Mouse (Mus musculus): Measurements from ENCODE around the gene Defb21. TPM values are rescaled to one million over a fixed set of nuclear protein-coding genes. Genes with fewer than 3 reads are reported as not detected.

The Defb21 gene
- polyA plus RNA-seq, 1 experiment: not detected

- Histone ChIP-seq H3K4me1 (ENCODE audit: control insufficient read depth, insufficient read depth, insufficient read length, low read length) (no peaks in the 10 kb centered on the region), H3K4me3 (ENCODE audit: insufficient read depth, low read depth, low read length) (no peak overlapping the region), H3K27ac (replicated peaks; ENCODE audit: low read depth, low read length) (no peak overlapping the region)
Measured at GRCm38 (mm10) chr2:152586926-152587560, 14.5 kb downstream of the Defb21 start.

GRCm38 (mm10) chr2:152588450-152588849, 15.9 kb downstream of the Defb21 start:
- H3K27ac ChIP-seq (replicated peaks; ENCODE audit: low read depth, low read length): no peak overlapping the region
- H3K4me3 ChIP-seq (ENCODE audit: insufficient read depth, low read depth, low read length): no peak overlapping the region
- H3K4me1 ChIP-seq (ENCODE audit: control insufficient read depth, insufficient read depth, insufficient read length, low read length): no peaks in the 10 kb centered on the region

- Histone ChIP-seq H3K27ac (replicated peaks; ENCODE audit: low read depth, low read length) (no peak overlapping the region), H3K4me1 (ENCODE audit: control insufficient read depth, insufficient read depth, insufficient read length, low read length) (no peaks in the 10 kb centered on the region), H3K4me3 (ENCODE audit: insufficient read depth, low read depth, low read length) (no peak overlapping the region)
Measured at GRCm38 (mm10) chr2:152589021-152589420, 16.5 kb downstream of the Defb21 start.

GRCm38 (mm10) chr2:152599299-152599698, 26.8 kb downstream of the Defb21 start, which contains the start of gene Defb45:
Gene Defb45 (minus strand): TSS chr2:152599399.
- no peak within 1 kb of the TSS for H3K4me3 ChIP-seq (ENCODE audit: insufficient read depth, low read depth, low read length)
- H3K27ac ChIP-seq (replicated peaks; ENCODE audit: low read depth, low read length): no peak within 1 kb of the TSS
- no peaks in the 10 kb centered on the region for H3K4me1 ChIP-seq (ENCODE audit: control insufficient read depth, insufficient read depth, insufficient read length, low read length)

- H3K27ac ChIP-seq (replicated peaks; ENCODE audit: low read depth, low read length): no peak overlapping the region
- no peak overlapping the region for H3K4me3 ChIP-seq (ENCODE audit: insufficient read depth, low read depth, low read length)
- H3K4me1 ChIP-seq (ENCODE audit: control insufficient read depth, insufficient read depth, insufficient read length, low read length): no peaks in the 10 kb centered on the region
Measured at GRCm38 (mm10) chr2:152600076-152600475, 27.5 kb downstream of the Defb21 start.

- H3K4me1 ChIP-seq (ENCODE audit: control insufficient read depth, insufficient read depth, insufficient read length, low read length): no peaks in the 10 kb centered on the region
- no peak overlapping the region for H3K4me3 ChIP-seq (ENCODE audit: insufficient read depth, low read depth, low read length)
- no peak overlapping the region for H3K27ac ChIP-seq (replicated peaks; ENCODE audit: low read depth, low read length)
Measured at GRCm38 (mm10) chr2:152601275-152601960, 28.9 kb downstream of the Defb21 start.

GRCm38 (mm10) chr2:152604057-152604456, 31.5 kb downstream of the Defb21 start, which contains the start of gene Defb36:
Gene Defb36 (plus strand): TSS chr2:152604327.
- Histone ChIP-seq H3K27ac (replicated peaks; ENCODE audit: low read depth, low read length) (no peak within 1 kb of the TSS), H3K4me3 (ENCODE audit: insufficient read depth, low read depth, low read length) (no peak within 1 kb of the TSS), H3K4me1 (ENCODE audit: control insufficient read depth, insufficient read depth, insufficient read length, low read length) (no peaks in the 10 kb centered on the region)

- Histone ChIP-seq H3K27ac (replicated peaks; ENCODE audit: low read depth, low read length) (no peak overlapping the region), H3K4me1 (ENCODE audit: control insufficient read depth, insufficient read depth, insufficient read length, low read length) (no peaks in the 10 kb centered on the region), H3K4me3 (ENCODE audit: insufficient read depth, low read depth, low read length) (no peak overlapping the region)
Measured at GRCm38 (mm10) chr2:152607746-152608145, 35.2 kb downstream of the Defb21 start.

- Histone ChIP-seq H3K27ac (replicated peaks; ENCODE audit: low read depth, low read length) (no peak overlapping the region), H3K4me3 (ENCODE audit: insufficient read depth, low read depth, low read length) (no peak overlapping the region), H3K4me1 (ENCODE audit: control insufficient read depth, insufficient read depth, insufficient read length, low read length) (no peaks in the 10 kb centered on the region)
Measured at GRCm38 (mm10) chr2:152608719-152609118, 36.2 kb downstream of the Defb21 start.

GRCm38 (mm10) chr2:152612193-152612592, 39.6 kb downstream of the Defb21 start:
- no peak overlapping the region for H3K4me3 ChIP-seq (ENCODE audit: insufficient read depth, low read depth, low read length)
- H3K27ac ChIP-seq (replicated peaks; ENCODE audit: low read depth, low read length): no peak overlapping the region
- H3K4me1 ChIP-seq (ENCODE audit: control insufficient read depth, insufficient read depth, insufficient read length, low read length): no peaks in the 10 kb centered on the region

- no peak overlapping the region for H3K4me3 ChIP-seq (ENCODE audit: insufficient read depth, low read depth, low read length)
- no peaks in the 10 kb centered on the region for H3K4me1 ChIP-seq (ENCODE audit: control insufficient read depth, insufficient read depth, insufficient read length, low read length)
- H3K27ac ChIP-seq (replicated peaks; ENCODE audit: low read depth, low read length): no peak overlapping the region
Measured at GRCm38 (mm10) chr2:152615563-152615962, 43.0 kb downstream of the Defb21 start.

GRCm38 (mm10) chr2:152616470-152616869, 43.9 kb downstream of the Defb21 start:
- H3K4me3 ChIP-seq (ENCODE audit: insufficient read depth, low read depth, low read length): no peak overlapping the region
- no peak overlapping the region for H3K27ac ChIP-seq (replicated peaks; ENCODE audit: low read depth, low read length)
- H3K4me1 ChIP-seq (ENCODE audit: control insufficient read depth, insufficient read depth, insufficient read length, low read length): no peaks in the 10 kb centered on the region

- Histone ChIP-seq H3K27ac (replicated peaks; ENCODE audit: low read depth, low read length) (no peak overlapping the region), H3K4me1 (ENCODE audit: control insufficient read depth, insufficient read depth, insufficient read length, low read length) (no peaks in the 10 kb centered on the region), H3K4me3 (ENCODE audit: insufficient read depth, low read depth, low read length) (no peak overlapping the region)
Measured at GRCm38 (mm10) chr2:152617374-152617773, 44.8 kb downstream of the Defb21 start.

- no peaks in the 10 kb centered on the region for H3K4me1 ChIP-seq (ENCODE audit: control insufficient read depth, insufficient read depth, insufficient read length, low read length)
- H3K4me3 ChIP-seq (ENCODE audit: insufficient read depth, low read depth, low read length): no peak overlapping the region
- no peak overlapping the region; the same call in 1 of the 2 replicates for H3K27ac ChIP-seq (replicated peaks; ENCODE audit: low read depth, low read length)
Measured at GRCm38 (mm10) chr2:152620367-152621134, 48.0 kb downstream of the Defb21 start.

- no peak overlapping the region for H3K27ac ChIP-seq (replicated peaks; ENCODE audit: low read depth, low read length)
- no peak overlapping the region for H3K4me3 ChIP-seq (ENCODE audit: insufficient read depth, low read depth, low read length)
- H3K4me1 ChIP-seq (ENCODE audit: control insufficient read depth, insufficient read depth, insufficient read length, low read length): no peaks in the 10 kb centered on the region
Measured at GRCm38 (mm10) chr2:152622151-152622550, 49.6 kb downstream of the Defb21 start.
